Mouse (Mus musculus): ENCODE results near the gene Olfr818. TPM values are rescaled to one million over a fixed set of nuclear protein-coding genes. Genes with fewer than 3 reads are reported as not detected.
"Not testable (repeated sequence)": the region's sequence is repeated elsewhere in the genome, so short reads cannot be mapped to it uniquely, and the experiment has no call there.

The Olfr818 gene
- total RNA-seq (2015; ENCODE audit: low replicate concordance) (not detected in 2 replicates), total RNA-seq (2017; ENCODE audit: low replicate concordance) (3.1 TPM in 1 of 2 replicates, not detected in the other)

DNA sequence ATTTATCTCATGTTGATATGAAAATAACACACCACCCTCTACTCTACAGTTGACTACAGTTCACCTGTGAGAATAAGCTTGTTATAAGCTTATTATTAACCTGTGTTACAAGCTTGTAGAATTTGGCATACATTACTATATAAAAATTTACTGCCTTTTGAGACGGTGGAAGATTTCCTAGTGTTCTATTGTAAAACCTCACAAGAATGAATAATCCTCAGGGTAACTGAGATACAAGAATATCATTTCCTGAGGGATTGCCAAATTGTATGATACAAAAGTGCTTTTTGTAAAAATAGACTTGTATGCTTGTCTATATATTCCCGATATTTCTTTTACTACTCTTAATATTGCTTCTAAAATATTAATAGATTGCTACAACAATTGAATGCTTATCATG lies at the start of gene Olfr818:
Gene Olfr818 (minus strand): TSS at position 101 of the 400 bp plus-strand sequence.
- ATAC-seq (replicated peaks; ENCODE audit: low FRiP score, poor library complexity, severe bottlenecking): no peak

DNA sequence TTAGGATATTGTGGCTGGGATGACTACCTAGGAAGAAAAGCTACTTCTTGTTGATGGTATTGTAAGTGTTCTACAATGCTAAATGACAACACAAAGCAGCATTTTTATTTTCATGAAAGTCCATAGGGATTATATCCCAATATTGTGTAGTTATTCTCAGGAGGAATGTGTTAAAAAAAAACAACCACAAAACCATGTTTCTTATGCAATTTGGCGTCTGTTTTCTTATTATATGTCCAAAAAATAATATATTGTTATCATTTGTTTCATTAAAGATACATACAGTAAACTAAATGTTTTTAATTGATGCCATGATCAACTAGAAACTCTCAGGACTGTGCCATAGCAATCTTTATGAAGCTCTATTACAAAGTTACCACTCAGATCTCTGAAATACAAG lies 36.1 kb upstream of the Olfr818 start, which contains the start of gene Gm10310:
Gene Gm10310 (minus strand): TSS at position 101 of the 400 bp plus-strand sequence.
- not testable (repeated sequence) for ATAC-seq (replicated peaks; ENCODE audit: low FRiP score, poor library complexity, severe bottlenecking)

DNA sequence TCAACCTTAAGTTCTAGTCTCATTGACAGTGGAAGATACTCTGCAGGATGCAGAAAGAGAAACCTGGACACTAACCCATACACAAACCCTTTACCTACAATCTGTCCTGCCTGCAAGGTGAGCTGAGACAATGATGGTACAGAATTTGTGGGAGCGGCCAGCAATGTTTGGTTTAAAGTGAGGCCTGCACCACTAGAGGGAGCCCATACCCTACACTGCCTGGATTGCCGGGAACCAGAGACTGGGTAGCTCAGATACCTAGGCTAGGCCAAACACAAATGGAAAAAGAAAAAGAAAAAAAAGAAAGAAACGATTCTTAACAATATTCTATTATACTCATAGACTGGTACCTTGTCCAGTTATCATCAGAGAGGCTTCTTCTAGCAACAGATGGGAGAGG lies 33.0 kb upstream of the Olfr818 start:
- not testable (repeated sequence) for ATAC-seq (replicated peaks; ENCODE audit: low FRiP score, poor library complexity, severe bottlenecking)

DNA sequence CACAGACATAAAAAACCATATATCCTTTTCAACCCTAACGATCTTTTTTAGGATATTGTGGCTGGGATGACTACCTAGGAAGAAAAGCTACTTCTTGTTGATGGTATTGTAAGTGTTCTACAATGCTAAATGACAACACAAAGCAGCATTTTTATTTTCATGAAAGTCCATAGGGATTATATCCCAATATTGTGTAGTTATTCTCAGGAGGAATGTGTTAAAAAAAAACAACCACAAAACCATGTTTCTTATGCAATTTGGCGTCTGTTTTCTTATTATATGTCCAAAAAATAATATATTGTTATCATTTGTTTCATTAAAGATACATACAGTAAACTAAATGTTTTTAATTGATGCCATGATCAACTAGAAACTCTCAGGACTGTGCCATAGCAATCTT lies 27.1 kb upstream of the Olfr818 start, which contains the start of gene Olfr247:
Gene Olfr247 (minus strand): TSS at position 101 of the 400 bp plus-strand sequence.
- not testable (repeated sequence) for ATAC-seq (replicated peaks; ENCODE audit: low FRiP score, poor library complexity, severe bottlenecking)

DNA sequence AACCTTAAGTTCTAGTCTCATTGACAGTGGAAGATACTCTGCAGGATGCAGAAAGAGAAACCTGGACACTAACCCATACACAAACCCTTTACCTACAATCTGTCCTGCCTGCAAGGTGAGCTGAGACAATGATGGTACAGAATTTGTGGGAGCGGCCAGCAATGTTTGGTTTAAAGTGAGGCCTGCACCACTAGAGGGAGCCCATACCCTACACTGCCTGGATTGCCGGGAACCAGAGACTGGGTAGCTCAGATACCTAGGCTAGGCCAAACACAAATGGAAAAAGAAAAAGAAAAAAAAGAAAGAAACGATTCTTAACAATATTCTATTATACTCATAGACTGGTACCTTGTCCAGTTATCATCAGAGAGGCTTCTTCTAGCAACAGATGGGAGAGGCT lies 24.1 kb upstream of the Olfr818 start:
- not testable (repeated sequence) for ATAC-seq (replicated peaks; ENCODE audit: low FRiP score, poor library complexity, severe bottlenecking)

DNA sequence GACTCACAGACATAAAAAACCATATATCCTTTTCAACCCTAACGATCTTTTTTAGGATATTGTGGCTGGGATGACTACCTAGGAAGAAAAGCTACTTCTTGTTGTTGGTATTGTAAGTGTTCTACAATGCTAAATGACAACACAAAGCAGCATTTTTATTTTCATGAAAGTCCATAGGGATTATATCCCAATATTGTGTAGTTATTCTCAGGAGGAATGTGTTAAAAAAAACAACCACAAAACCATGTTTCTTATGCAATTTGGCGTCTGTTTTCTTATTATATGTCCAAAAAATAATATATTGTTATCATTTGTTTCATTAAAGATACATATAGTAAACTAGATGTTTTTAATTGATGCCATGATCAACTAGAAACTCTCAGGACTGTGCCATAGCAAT lies 18.3 kb upstream of the Olfr818 start, which contains the start of gene Olfr819:
Gene Olfr819 (minus strand): TSS at position 101 of the 400 bp plus-strand sequence.
- not testable (repeated sequence) for ATAC-seq (replicated peaks; ENCODE audit: low FRiP score, poor library complexity, severe bottlenecking)

DNA sequence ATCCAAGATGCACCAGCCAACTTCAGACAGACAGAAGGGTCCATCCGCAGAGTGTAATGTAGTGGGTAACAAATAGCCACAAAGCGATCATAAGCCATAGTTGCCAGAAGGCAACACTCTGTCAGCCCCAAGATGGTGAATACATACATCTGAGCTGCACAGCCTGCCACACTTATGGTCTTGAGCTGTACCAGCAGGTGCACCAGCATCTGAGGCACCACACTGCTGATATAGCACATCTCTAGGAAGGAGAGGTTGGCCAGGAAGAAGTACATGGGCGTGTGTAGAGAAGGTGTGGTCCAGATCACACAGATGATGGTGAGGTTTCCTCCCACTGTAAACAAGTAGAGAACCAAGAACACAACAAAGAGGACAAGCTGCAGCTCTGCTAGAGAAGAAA lies 17.3 kb upstream of the Olfr818 start:
- ATAC-seq (replicated peaks; ENCODE audit: low FRiP score, poor library complexity, severe bottlenecking): not testable (repeated sequence)

DNA sequence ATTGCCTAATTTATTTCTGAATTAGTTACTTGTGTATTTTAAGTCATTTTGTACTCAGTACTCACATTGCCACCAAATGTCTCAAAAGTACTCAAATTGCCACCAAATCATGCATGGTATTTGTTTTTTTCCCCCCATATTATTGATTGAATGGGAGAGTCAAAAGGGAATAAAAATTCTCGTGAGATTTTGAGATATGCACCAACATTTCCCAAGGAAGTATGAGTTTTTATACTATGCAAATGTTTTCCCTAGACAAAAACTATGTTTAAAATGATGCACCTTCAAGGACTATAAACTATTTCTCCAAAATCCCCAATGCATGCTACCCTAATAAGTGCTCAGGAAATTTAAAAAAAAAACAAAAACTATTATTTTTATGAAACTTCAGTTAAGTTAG lies 33.4 kb downstream of the Olfr818 start, which contains the start of gene Olfr816:
Gene Olfr816 (minus strand): TSS at position 101 of the 400 bp plus-strand sequence.
- ATAC-seq (replicated peaks; ENCODE audit: low FRiP score, poor library complexity, severe bottlenecking): no peak

DNA sequence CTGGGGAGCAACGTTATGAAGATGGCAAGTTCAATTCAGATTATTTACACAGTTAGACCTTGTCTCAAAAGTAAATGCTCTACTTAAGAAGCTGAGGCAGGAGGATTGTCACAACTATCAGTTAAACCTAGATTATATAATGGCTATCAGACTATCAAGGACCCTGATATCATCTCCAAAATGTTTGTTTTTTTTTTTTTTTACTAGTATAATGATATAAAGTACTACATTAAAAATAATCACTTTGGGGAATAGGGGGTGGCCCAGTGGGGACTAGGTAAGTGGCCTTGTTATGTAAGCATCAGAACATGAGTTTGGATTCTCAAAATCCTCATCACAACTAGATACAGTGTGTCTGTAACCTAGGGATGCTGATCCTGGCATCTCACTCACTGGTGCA lies 43.1 kb downstream of the Olfr818 start, which contains the start of gene Olfr815:
Gene Olfr815 (minus strand): TSS at position 101 of the 400 bp plus-strand sequence.
- ATAC-seq (replicated peaks; ENCODE audit: low FRiP score, poor library complexity, severe bottlenecking): not testable (repeated sequence)

Other genes with a start within 250 kb of the Olfr818 start
- gene Olfr804, start 245.9 kb downstream of the Olfr818 start, total RNA-seq (2015; ENCODE audit: low replicate concordance): not detected in 2 replicates
- 0.28 TPM in 1 of 2 replicates, not detected in the other for gene Olfr804, start 245.9 kb downstream of the Olfr818 start, total RNA-seq (2017; ENCODE audit: low replicate concordance)
- not detected in 2 replicates for gene Olfr805, start 219.7 kb downstream of the Olfr818 start, total RNA-seq (2015; ENCODE audit: low replicate concordance)
- gene Olfr805, start 219.7 kb downstream of the Olfr818 start, total RNA-seq (2017; ENCODE audit: low replicate concordance): not detected in 2 replicates
- gene Olfr806, start 207.2 kb downstream of the Olfr818 start, total RNA-seq (2015; ENCODE audit: low replicate concordance): not detected in 2 replicates
- gene Olfr806, start 207.2 kb downstream of the Olfr818 start, total RNA-seq (2017; ENCODE audit: low replicate concordance): 0.56 TPM in 1 of 2 replicates, not detected in the other
- gene Olfr807, start 191.3 kb downstream of the Olfr818 start, total RNA-seq (2015; ENCODE audit: low replicate concordance): not detected in 2 replicates
- not detected in 2 replicates for gene Olfr807, start 191.3 kb downstream of the Olfr818 start, total RNA-seq (2017; ENCODE audit: low replicate concordance)
- gene Olfr808, start 183.6 kb downstream of the Olfr818 start, total RNA-seq (2015; ENCODE audit: low replicate concordance): not detected in 2 replicates
- not detected in 2 replicates for gene Olfr808, start 183.6 kb downstream of the Olfr818 start, total RNA-seq (2017; ENCODE audit: low replicate concordance)
- not detected in 2 replicates for gene Olfr809, start 174.5 kb downstream of the Olfr818 start, total RNA-seq (2015; ENCODE audit: low replicate concordance)
- gene Olfr809, start 174.5 kb downstream of the Olfr818 start, total RNA-seq (2017; ENCODE audit: low replicate concordance): 0.43 TPM in 1 of 2 replicates, not detected in the other
- not detected in 2 replicates for gene Olfr810, start 154.2 kb downstream of the Olfr818 start, total RNA-seq (2015; ENCODE audit: low replicate concordance)
- not detected in 2 replicates for gene Olfr810, start 154.2 kb downstream of the Olfr818 start, total RNA-seq (2017; ENCODE audit: low replicate concordance)
- gene Olfr811, start 144.7 kb downstream of the Olfr818 start, total RNA-seq (2015; ENCODE audit: low replicate concordance): not detected in 2 replicates
- not detected in 2 replicates for gene Olfr811, start 144.7 kb downstream of the Olfr818 start, total RNA-seq (2017; ENCODE audit: low replicate concordance)
- not detected in 2 replicates for gene Olfr812, start 103.0 kb downstream of the Olfr818 start, total RNA-seq (2015; ENCODE audit: low replicate concordance)
- gene Olfr812, start 103.0 kb downstream of the Olfr818 start, total RNA-seq (2017; ENCODE audit: low replicate concordance): not detected in 2 replicates
- not detected in 2 replicates for gene Olfr813, start 93.7 kb downstream of the Olfr818 start, total RNA-seq (2015; ENCODE audit: low replicate concordance)
- not detected in 2 replicates for gene Olfr813, start 93.7 kb downstream of the Olfr818 start, total RNA-seq (2017; ENCODE audit: low replicate concordance)
- not detected in 2 replicates for gene Olfr814, start 69.2 kb downstream of the Olfr818 start, total RNA-seq (2015; ENCODE audit: low replicate concordance)
- gene Olfr814, start 69.2 kb downstream of the Olfr818 start, total RNA-seq (2017; ENCODE audit: low replicate concordance): not detected in 2 replicates
- not detected in 2 replicates for gene Olfr815, start 43.2 kb downstream of the Olfr818 start, total RNA-seq (2015; ENCODE audit: low replicate concordance)
- not detected in 2 replicates for gene Olfr815, start 43.2 kb downstream of the Olfr818 start, total RNA-seq (2017; ENCODE audit: low replicate concordance)
- gene Olfr816, start 33.5 kb downstream of the Olfr818 start, total RNA-seq (2015; ENCODE audit: low replicate concordance): not detected in 2 replicates
- gene Olfr816, start 33.5 kb downstream of the Olfr818 start, total RNA-seq (2017; ENCODE audit: low replicate concordance): 0.26 TPM in 1 of 2 replicates, not detected in the other
- gene Olfr819, start 18.2 kb upstream of the Olfr818 start, total RNA-seq (2015; ENCODE audit: low replicate concordance): not detected in 2 replicates
- gene Olfr819, start 18.2 kb upstream of the Olfr818 start, total RNA-seq (2017; ENCODE audit: low replicate concordance): not detected in 2 replicates
- not detected in 2 replicates for gene Olfr247, start 27.0 kb upstream of the Olfr818 start, total RNA-seq (2015; ENCODE audit: low replicate concordance)
- 0.85 TPM in 1 of 2 replicates, not detected in the other for gene Olfr247, start 27.0 kb upstream of the Olfr818 start, total RNA-seq (2017; ENCODE audit: low replicate concordance)
- gene Gm10310, start 36.0 kb upstream of the Olfr818 start, total RNA-seq (2015; ENCODE audit: low replicate concordance): not detected in 2 replicates
- 0.84 TPM in 1 of 2 replicates, not detected in the other for gene Gm10310, start 36.0 kb upstream of the Olfr818 start, total RNA-seq (2017; ENCODE audit: low replicate concordance)
- gene Olfr820, start 63.5 kb upstream of the Olfr818 start, total RNA-seq (2015; ENCODE audit: low replicate concordance): not detected in 2 replicates
- not detected in 2 replicates for gene Olfr820, start 63.5 kb upstream of the Olfr818 start, total RNA-seq (2017; ENCODE audit: low replicate concordance)
- gene Olfr821, start 81.2 kb upstream of the Olfr818 start, total RNA-seq (2015; ENCODE audit: low replicate concordance): not detected in 2 replicates
- gene Olfr821, start 81.2 kb upstream of the Olfr818 start, total RNA-seq (2017; ENCODE audit: low replicate concordance): not detected in 2 replicates
- gene Olfr822, start 122.1 kb upstream of the Olfr818 start, total RNA-seq (2015; ENCODE audit: low replicate concordance): not detected in 2 replicates
- gene Olfr822, start 122.1 kb upstream of the Olfr818 start, total RNA-seq (2017; ENCODE audit: low replicate concordance): not detected in 2 replicates
- not detected in 2 replicates for gene Olfr823, start 166.3 kb upstream of the Olfr818 start, total RNA-seq (2015; ENCODE audit: low replicate concordance)
- not detected in 2 replicates for gene Olfr823, start 166.3 kb upstream of the Olfr818 start, total RNA-seq (2017; ENCODE audit: low replicate concordance)
- gene Olfr824, start 180.9 kb upstream of the Olfr818 start, total RNA-seq (2015; ENCODE audit: low replicate concordance): not detected in 2 replicates
- not detected in 2 replicates for gene Olfr824, start 180.9 kb upstream of the Olfr818 start, total RNA-seq (2017; ENCODE audit: low replicate concordance)
- gene Olfr825, start 217.7 kb upstream of the Olfr818 start, total RNA-seq (2015; ENCODE audit: low replicate concordance): not detected in 2 replicates
- gene Olfr825, start 217.7 kb upstream of the Olfr818 start, total RNA-seq (2017; ENCODE audit: low replicate concordance): not detected in 2 replicates
- not detected in 2 replicates for gene Olfr826, start 235.1 kb upstream of the Olfr818 start, total RNA-seq (2015; ENCODE audit: low replicate concordance)
- gene Olfr826, start 235.1 kb upstream of the Olfr818 start, total RNA-seq (2017; ENCODE audit: low replicate concordance): not detected in 2 replicates